Mouse (Mus musculus): ENCODE results near the gene Dcaf17. TPM values are rescaled to one million over a fixed set of nuclear protein-coding genes. Genes with fewer than 3 reads are reported as not detected.
A peak's percentile ranks its signal among the peaks of the same experiment; 100 is the strongest.

The Dcaf17 gene
- polyA plus RNA-seq (2016; fragmentation: Nextera tagmentation; extraction: Ambion mirVana) = 34.5 and 35.7 TPM in 2 replicates

- Histone ChIP-seq H3K27ac (peak within 1 kb of the TSS; percentile 92), H3K4me2 (replicated peaks) (peak within 1 kb of the TSS; percentile 66), H3K9ac (peak within 1 kb of the TSS; percentile 86), H3K4me3 (peak within 1 kb of the TSS; percentile 77), H3K27me3 (replicated peaks) (no peaks in the 10 kb centered on the region), H3K9me3 (no peaks in the 10 kb centered on the region), H3K36me3 (peaks cover 12% of the 10 kb centered on the region), H3K4me1 (peaks cover 11% of the 10 kb centered on the region)
- under 1% methylated on average over 57 of the region's 57 CpGs for WGBS
- peak; percentile 98 for ATAC-seq (ENCODE audit: low FRiP score, low read depth)
Observed at GRCm38 (mm10) chr2:71055300-71056114, at the start of gene Dcaf17, which contains the start of gene Mettl8. Dcaf17 (plus strand) TSS chr2:71055328. Mettl8 (minus strand) TSS chr2:71055583.

- H3K4me3 ChIP-seq = no peak overlapping the region
- no peaks in the 10 kb centered on the region for H3K9me3 ChIP-seq
- no peak overlapping the region for H3K4me2 ChIP-seq (replicated peaks)
- no peaks in the 10 kb centered on the region for H3K36me3 ChIP-seq
- no peaks in the 10 kb centered on the region for H3K27me3 ChIP-seq (replicated peaks)
- no peak overlapping the region for H3K27ac ChIP-seq
- H3K4me1 ChIP-seq = no peaks in the 10 kb centered on the region
- 93% methylated on average over 1 of the region's 1 CpGs for WGBS
- no peak overlapping the region for H3K9ac ChIP-seq
- ATAC-seq (ENCODE audit: low FRiP score, low read depth) = no peak
Observed at GRCm38 (mm10) chr2:71011816-71012215, 43.3 kb upstream of the Dcaf17 start.

GRCm38 (mm10) chr2:71013521-71013920 is 41.6 kb upstream of the Dcaf17 start:
- Histone ChIP-seq H3K9me3 (no peaks in the 10 kb centered on the region), H3K9ac (no peak overlapping the region), H3K27ac (no peak overlapping the region), H3K27me3 (replicated peaks) (no peaks in the 10 kb centered on the region), H3K4me2 (replicated peaks) (no peak overlapping the region), H3K4me1 (no peaks in the 10 kb centered on the region), H3K36me3 (no peaks in the 10 kb centered on the region), H3K4me3 (no peak overlapping the region)
- WGBS = 94% methylated on average over 7 of the region's 7 CpGs
- no peak for ATAC-seq (ENCODE audit: low FRiP score, low read depth)

GRCm38 (mm10) chr2:71019277-71019676 is 35.9 kb upstream of the Dcaf17 start:
- Histone ChIP-seq H3K36me3 (no peaks in the 10 kb centered on the region), H3K4me1 (no peaks in the 10 kb centered on the region), H3K27me3 (replicated peaks) (no peaks in the 10 kb centered on the region), H3K9me3 (no peaks in the 10 kb centered on the region), H3K4me2 (replicated peaks) (no peak overlapping the region), H3K27ac (no peak overlapping the region), H3K4me3 (no peak overlapping the region), H3K9ac (no peak overlapping the region)
- ATAC-seq (ENCODE audit: low FRiP score, low read depth) = no peak
- 55% methylated on average over 9 of the region's 9 CpGs for WGBS

- H3K27ac ChIP-seq = no peak overlapping the region
- H3K4me3 ChIP-seq = no peak overlapping the region
- H3K36me3 ChIP-seq = no peaks in the 10 kb centered on the region
- no peak overlapping the region for H3K4me2 ChIP-seq (replicated peaks)
- ATAC-seq (ENCODE audit: low FRiP score, low read depth) = no peak
- H3K4me1 ChIP-seq = no peaks in the 10 kb centered on the region
- WGBS = 71% methylated on average over 8 of the region's 8 CpGs
- H3K27me3 ChIP-seq (replicated peaks) = no peaks in the 10 kb centered on the region
- no peak overlapping the region for H3K9ac ChIP-seq
- H3K9me3 ChIP-seq = no peaks in the 10 kb centered on the region
Observed at GRCm38 (mm10) chr2:71019704-71020375, 35.3 kb upstream of the Dcaf17 start.

GRCm38 (mm10) chr2:71020674-71021073 is 34.5 kb upstream of the Dcaf17 start:
- no peak overlapping the region for H3K4me3 ChIP-seq
- H3K27me3 ChIP-seq (replicated peaks) = no peaks in the 10 kb centered on the region
- no peak for ATAC-seq (ENCODE audit: low FRiP score, low read depth)
- H3K27ac ChIP-seq = no peak overlapping the region
- H3K4me2 ChIP-seq (replicated peaks) = no peak overlapping the region
- H3K4me1 ChIP-seq = no peaks in the 10 kb centered on the region
- no peaks in the 10 kb centered on the region for H3K36me3 ChIP-seq
- WGBS = 89% methylated on average over 8 of the region's 8 CpGs
- H3K9me3 ChIP-seq = no peaks in the 10 kb centered on the region
- no peak overlapping the region for H3K9ac ChIP-seq

GRCm38 (mm10) chr2:71022991-71023390 is 32.1 kb upstream of the Dcaf17 start:
- no peaks in the 10 kb centered on the region for H3K36me3 ChIP-seq
- WGBS = 93% methylated on average over 6 of the region's 6 CpGs
- no peak overlapping the region for H3K27ac ChIP-seq
- H3K4me3 ChIP-seq = no peak overlapping the region
- H3K4me2 ChIP-seq (replicated peaks) = no peak overlapping the region
- H3K9ac ChIP-seq = no peak overlapping the region
- no peaks in the 10 kb centered on the region for H3K9me3 ChIP-seq
- H3K4me1 ChIP-seq = no peaks in the 10 kb centered on the region
- ATAC-seq (ENCODE audit: low FRiP score, low read depth) = no peak
- H3K27me3 ChIP-seq (replicated peaks) = no peaks in the 10 kb centered on the region

GRCm38 (mm10) chr2:71023986-71024385 is 31.1 kb upstream of the Dcaf17 start:
- no peak overlapping the region for H3K4me3 ChIP-seq
- no peaks in the 10 kb centered on the region for H3K36me3 ChIP-seq
- ATAC-seq (ENCODE audit: low FRiP score, low read depth) = no peak
- H3K9ac ChIP-seq = no peak overlapping the region
- H3K4me1 ChIP-seq = no peaks in the 10 kb centered on the region
- H3K9me3 ChIP-seq = no peaks in the 10 kb centered on the region
- H3K4me2 ChIP-seq (replicated peaks) = no peak overlapping the region
- no peak overlapping the region for H3K27ac ChIP-seq
- 94% methylated on average over 6 of the region's 6 CpGs for WGBS
- no peaks in the 10 kb centered on the region for H3K27me3 ChIP-seq (replicated peaks)

- WGBS = 72% methylated on average over 12 of the region's 12 CpGs
- Histone ChIP-seq H3K4me3 (no peak overlapping the region), H3K27ac (no peak overlapping the region), H3K9me3 (no peaks in the 10 kb centered on the region), H3K36me3 (no peaks in the 10 kb centered on the region), H3K4me2 (replicated peaks) (no peak overlapping the region), H3K27me3 (replicated peaks) (no peaks in the 10 kb centered on the region), H3K4me1 (no peaks in the 10 kb centered on the region), H3K9ac (no peak overlapping the region)
- ATAC-seq (ENCODE audit: low FRiP score, low read depth) = no peak
Observed at GRCm38 (mm10) chr2:71025576-71026315, 29.4 kb upstream of the Dcaf17 start.

- H3K27me3 ChIP-seq (replicated peaks) = no peaks in the 10 kb centered on the region
- no peak overlapping the region for H3K9ac ChIP-seq
- H3K27ac ChIP-seq = no peak overlapping the region
- H3K4me1 ChIP-seq = no peaks in the 10 kb centered on the region
- no peak overlapping the region for H3K4me2 ChIP-seq (replicated peaks)
- H3K4me3 ChIP-seq = no peak overlapping the region
- 44% methylated on average over 5 of the region's 5 CpGs for WGBS
- H3K36me3 ChIP-seq = no peaks in the 10 kb centered on the region
- ATAC-seq (ENCODE audit: low FRiP score, low read depth) = no peak
- no peaks in the 10 kb centered on the region for H3K9me3 ChIP-seq
Observed at GRCm38 (mm10) chr2:71026787-71027186, 28.3 kb upstream of the Dcaf17 start.

- 97% methylated on average over 9 of the region's 9 CpGs for WGBS
- Histone ChIP-seq H3K4me3 (no peak overlapping the region), H3K27ac (no peak overlapping the region), H3K4me1 (no peaks in the 10 kb centered on the region), H3K9me3 (no peaks in the 10 kb centered on the region), H3K27me3 (replicated peaks) (no peaks in the 10 kb centered on the region), H3K36me3 (no peaks in the 10 kb centered on the region), H3K9ac (no peak overlapping the region), H3K4me2 (replicated peaks) (no peak overlapping the region)
- no peak for ATAC-seq (ENCODE audit: low FRiP score, low read depth)
Observed at GRCm38 (mm10) chr2:71027631-71028030, 27.5 kb upstream of the Dcaf17 start.

- Histone ChIP-seq H3K27ac (no peak overlapping the region), H3K36me3 (no peaks in the 10 kb centered on the region), H3K4me1 (peaks cover 9% of the 10 kb centered on the region; the same call in 1 of the 2 replicates), H3K4me3 (no peak overlapping the region), H3K27me3 (replicated peaks) (no peaks in the 10 kb centered on the region), H3K9me3 (no peaks in the 10 kb centered on the region), H3K4me2 (replicated peaks) (no peak overlapping the region), H3K9ac (no peak overlapping the region)
- 82% methylated on average over 2 of the region's 2 CpGs for WGBS
- ATAC-seq (ENCODE audit: low FRiP score, low read depth) = no peak
Observed at GRCm38 (mm10) chr2:71030663-71031062, 24.5 kb upstream of the Dcaf17 start.
